Mouse (Mus musculus) heart, embryonic 14.5 days (tissue): ENCODE results near the gene Mucl3. TPM values are rescaled to one million over a fixed set of nuclear protein-coding genes. Genes with fewer than 3 reads are reported as not detected.

Experiments used
- ATAC-seq: fragments of 200-750 bp; cut with Nextera tagmentation; 2 replicates; pipeline ENCODE4 v1.8.0; 2017; ENCODE audit warnings: low read depth, moderate TSS enrichment; ENCODE audit not compliant: insufficient number of reproducible peaks, insufficient read depth, low FRiP score
- H3K27ac ChIP-seq, 2 experiments: fragments of 200-500 bp in 1 of 2; fragments of 300-500 bp in 1 of 2; sonication (generic) in 1 of 2; replicated peaks in 1 of 2; 2 replicates each; pipeline ENCODE4 v1.5.1; 2012 to 2014; ENCODE audit warnings: low read depth in 2 of 2, low read length in 2 of 2, control low read depth in 1 of 2, mild to moderate bottlenecking in 1 of 2, mixed read lengths in 1 of 2; ENCODE audit not compliant: control insufficient read depth in 1 of 2, insufficient read depth in 1 of 2
- H3K27me3 ChIP-seq: fragments of 300-500 bp; sonication (generic); 2 replicates; pipeline ENCODE4 v1.6.1; 2014; ENCODE audit warnings: mild to moderate bottlenecking, low read length, control low read depth; ENCODE audit not compliant: control insufficient read depth, insufficient read depth
- H3K36me3 ChIP-seq: fragments of 300-500 bp; sonication (generic); 2 replicates; pipeline ENCODE4 v1.6.1; 2014; ENCODE audit warnings: mild to moderate bottlenecking, control low read depth, low read length, mixed read lengths; ENCODE audit not compliant: control insufficient read depth, insufficient read depth
- H3K4me1 ChIP-seq, 2 experiments: fragments of 200-500 bp in 1 of 2; fragments of 300-500 bp in 1 of 2; sonication (generic) in 1 of 2; 2 replicates each; pipeline ENCODE4 v1.6.1; 2012 to 2014; ENCODE audit warnings: low read length in 2 of 2, control low read depth in 1 of 2, mixed read lengths in 1 of 2; ENCODE audit not compliant: control insufficient read depth in 2 of 2, insufficient read depth in 2 of 2
- H3K4me2 ChIP-seq: fragments of 300-500 bp; sonication (generic); 2 replicates; pipeline ENCODE4 v1.6.1; 2014; ENCODE audit warnings: mild to moderate bottlenecking, low read length
- H3K4me3 ChIP-seq, 2 experiments: fragments of 200-500 bp in 1 of 2; fragments of 300-500 bp in 1 of 2; sonication (generic) in 1 of 2; 2 replicates each; pipeline ENCODE4 v1.5.1; 2012 to 2014; ENCODE audit warnings: low read length in 2 of 2, mild to moderate bottlenecking in 2 of 2, control low read depth in 1 of 2, low read depth in 1 of 2, moderate library complexity in 1 of 2; ENCODE audit not compliant: control insufficient read depth in 1 of 2, insufficient read depth in 1 of 2
- H3K9ac ChIP-seq: fragments of 300-500 bp; sonication (generic); 2 replicates; pipeline ENCODE4 v1.6.1; 2014; ENCODE audit warnings: mild to moderate bottlenecking, low read length
- H3K9me3 ChIP-seq: fragments of 300-500 bp; sonication (generic); 2 replicates; pipeline ENCODE4 v1.6.1; 2016; ENCODE audit warnings: low read length, control low read depth; ENCODE audit not compliant: control insufficient read depth
- WGBS: fragments of 180-500 bp; shearing (Covaris S2); extraction: QIAGEN DNeasy Blood & Tissue Kit; methylation state at CpG from one replicate; pipeline ENCODE4 v1.1.7; 2014; 5-methylcytosine and 5-hydroxymethylcytosine counted together
- polyA plus RNA-seq: library from polyadenylated mRNA; unstranded; fragments of >200 nt; fragmentation: Nextera tagmentation; extraction: Ambion mirVana; gene quantifications from 2 replicates; pipeline ENCODE4 v1.2.1, GENCODE M21; 2014

The Mucl3 gene
- 0.09 TPM in 1 of 2 replicates, not detected in the other for polyA plus RNA-seq

DNA sequence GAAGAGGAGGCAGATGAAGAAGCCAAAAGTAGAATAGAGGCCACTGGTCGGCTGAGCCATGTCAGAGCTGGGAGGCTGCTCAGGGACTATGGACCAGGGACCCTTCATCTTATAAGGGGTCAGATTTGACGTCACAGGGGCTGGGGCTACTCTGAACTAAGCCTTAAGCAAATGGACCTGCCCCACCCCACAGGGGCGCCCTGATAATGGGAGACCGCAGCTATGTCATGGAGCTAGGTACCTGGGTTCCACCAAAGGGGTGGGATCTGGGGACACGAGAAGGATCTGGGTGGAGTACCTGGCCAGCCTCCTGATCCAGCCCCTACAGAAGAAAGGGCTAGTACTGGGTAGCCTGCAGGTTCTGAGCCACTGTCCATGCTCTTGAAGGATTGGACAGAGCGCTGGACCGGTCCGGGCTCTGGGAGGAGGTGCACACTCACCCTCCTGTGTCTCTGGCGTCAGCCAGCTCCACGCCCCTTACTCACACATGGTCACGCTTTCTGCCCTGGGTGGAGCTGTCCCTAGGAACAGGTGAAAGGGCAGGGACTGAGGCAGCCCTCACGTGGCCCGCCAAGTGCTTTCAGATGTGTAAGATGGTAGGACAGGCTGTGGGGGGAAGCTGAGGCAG, at the start of gene Mucl3:
TSS of gene Mucl3 (minus strand) at position 87 of the 628 bp plus-strand sequence.
- Histone ChIP-seq H3K27ac (no peak within 1 kb of the TSS), H3K9me3 (no peaks in the 10 kb centered on the region), H3K4me1 (peaks cover 0 to 7% of the 10 kb centered on the region in 2 experiments; a peak in 2 of 4 replicates), H3K27me3 (peaks cover 16% of the 10 kb centered on the region), H3K4me2 (no peak within 1 kb of the TSS), H3K36me3 (no peaks in the 10 kb centered on the region), H3K4me3 (no peak within 1 kb of the TSS), H3K9ac (no peak within 1 kb of the TSS)
- ATAC-seq, result no peak
- 69% methylated on average over 13 of the region's 13 CpGs for WGBS

DNA sequence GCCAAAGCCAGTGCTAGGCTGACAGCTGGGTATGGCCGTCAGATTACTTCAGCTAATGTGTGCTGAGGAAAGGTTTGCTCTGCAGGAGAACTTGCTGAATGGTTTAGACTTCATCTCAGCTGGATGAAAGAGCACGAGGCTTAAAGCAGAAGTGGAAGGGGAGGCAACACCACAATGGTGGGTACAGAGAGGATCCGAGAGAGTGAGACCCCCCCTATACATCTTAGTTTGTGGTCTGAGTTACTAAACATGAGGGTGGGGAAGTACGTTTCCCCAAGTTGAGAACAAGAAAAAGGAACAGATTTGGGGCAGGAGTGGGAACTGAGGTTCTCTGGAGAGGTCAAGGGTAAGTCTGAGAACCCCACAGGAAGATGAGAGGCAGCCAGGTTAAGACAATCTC, 48.9 kb upstream of the Mucl3 start:
- Histone ChIP-seq H3K4me2 (no peak overlapping the region), H3K4me3 (no peak overlapping the region), H3K9me3 (peaks cover 5% of the 10 kb centered on the region), H3K27me3 (no peaks in the 10 kb centered on the region), H3K27ac (no peak overlapping the region), H3K9ac (no peak overlapping the region), H3K4me1 (peaks cover 4 to 7% of the 10 kb centered on the region in 2 experiments), H3K36me3 (peaks cover 78% of the 10 kb centered on the region)
- WGBS, result 78% methylated on average over 4 of the region's 4 CpGs
- ATAC-seq, result no peak

DNA sequence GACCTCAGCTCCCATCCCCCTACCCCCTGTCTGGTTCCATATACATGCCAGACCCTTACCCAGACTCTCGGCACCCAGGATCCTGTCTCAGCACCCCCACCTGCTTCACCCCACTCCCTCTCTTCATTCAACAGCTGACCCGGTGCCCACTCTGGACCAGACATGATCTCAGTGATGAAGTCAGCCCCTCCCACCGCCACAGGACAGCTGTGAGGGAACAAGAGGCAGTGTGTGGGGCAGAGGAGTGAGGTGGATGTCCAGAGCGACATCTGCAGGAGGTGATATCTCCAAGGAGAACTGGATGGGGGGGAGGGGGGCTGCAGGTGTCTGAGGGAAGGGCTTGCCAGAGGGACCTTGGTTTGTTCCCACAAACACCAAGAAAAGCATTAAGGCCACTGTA, 48.3 kb upstream of the Mucl3 start:
- Histone ChIP-seq H3K27ac (no peak overlapping the region), H3K36me3 (peaks cover 84% of the 10 kb centered on the region), H3K4me2 (no peak overlapping the region), H3K4me1 (peaks cover 0 to 1% of the 10 kb centered on the region in 2 experiments; a peak in 3 of 4 replicates), H3K4me3 (no peak overlapping the region), H3K9ac (no peak overlapping the region), H3K9me3 (peaks cover 5% of the 10 kb centered on the region), H3K27me3 (no peaks in the 10 kb centered on the region)
- no peak for ATAC-seq
- 63% methylated on average over 4 of the region's 4 CpGs for WGBS

DNA sequence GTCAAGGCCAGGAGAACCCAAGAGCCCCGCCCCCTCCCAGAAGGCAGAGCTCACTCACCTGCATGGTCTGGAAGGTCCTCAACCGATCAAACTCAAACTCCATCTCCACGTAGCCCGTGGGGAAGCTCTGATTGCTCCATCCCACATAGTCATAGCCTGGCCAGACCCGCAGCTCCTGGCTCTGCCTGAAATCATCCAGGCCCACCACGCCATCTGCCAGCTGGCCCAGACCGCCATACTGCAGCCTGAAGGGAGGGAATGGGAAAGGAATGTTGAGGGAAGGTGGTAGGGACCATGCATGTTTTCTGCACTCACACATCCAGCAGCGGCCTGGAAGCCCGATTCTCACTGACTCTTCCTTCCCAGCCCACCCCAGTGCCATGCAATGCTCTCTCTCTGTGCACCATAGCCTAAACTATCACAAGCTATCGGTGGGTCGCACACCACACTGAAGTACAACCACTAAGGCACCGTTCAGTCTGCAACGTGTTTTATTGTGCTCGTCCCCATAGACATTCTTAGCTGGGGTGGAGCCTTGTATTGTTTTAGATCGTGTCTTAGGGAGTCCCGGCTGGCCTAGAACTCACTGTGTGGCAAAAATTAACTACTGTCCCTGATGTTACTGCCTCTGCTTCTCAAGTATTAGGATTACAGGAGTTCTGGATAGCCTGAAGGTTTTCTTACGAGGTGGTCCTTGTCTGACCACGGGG, 46.6 kb upstream of the Mucl3 start:
- no peak overlapping the region for H3K9ac ChIP-seq
- no peak overlapping the region for H3K4me2 ChIP-seq
- H3K27ac ChIP-seq, result no peak overlapping the region
- no peaks in the 10 kb centered on the region for H3K4me1 ChIP-seq
- ATAC-seq, result no peak
- no peaks in the 10 kb centered on the region for H3K27me3 ChIP-seq
- WGBS, result 88% methylated on average over 18 of the region's 18 CpGs
- H3K36me3 ChIP-seq, result peaks cover 91% of the 10 kb centered on the region
- H3K4me3 ChIP-seq, result no peak overlapping the region
- H3K9me3 ChIP-seq, result peaks cover under 1% of the 10 kb centered on the region; the same call in 1 of the 2 replicates

DNA sequence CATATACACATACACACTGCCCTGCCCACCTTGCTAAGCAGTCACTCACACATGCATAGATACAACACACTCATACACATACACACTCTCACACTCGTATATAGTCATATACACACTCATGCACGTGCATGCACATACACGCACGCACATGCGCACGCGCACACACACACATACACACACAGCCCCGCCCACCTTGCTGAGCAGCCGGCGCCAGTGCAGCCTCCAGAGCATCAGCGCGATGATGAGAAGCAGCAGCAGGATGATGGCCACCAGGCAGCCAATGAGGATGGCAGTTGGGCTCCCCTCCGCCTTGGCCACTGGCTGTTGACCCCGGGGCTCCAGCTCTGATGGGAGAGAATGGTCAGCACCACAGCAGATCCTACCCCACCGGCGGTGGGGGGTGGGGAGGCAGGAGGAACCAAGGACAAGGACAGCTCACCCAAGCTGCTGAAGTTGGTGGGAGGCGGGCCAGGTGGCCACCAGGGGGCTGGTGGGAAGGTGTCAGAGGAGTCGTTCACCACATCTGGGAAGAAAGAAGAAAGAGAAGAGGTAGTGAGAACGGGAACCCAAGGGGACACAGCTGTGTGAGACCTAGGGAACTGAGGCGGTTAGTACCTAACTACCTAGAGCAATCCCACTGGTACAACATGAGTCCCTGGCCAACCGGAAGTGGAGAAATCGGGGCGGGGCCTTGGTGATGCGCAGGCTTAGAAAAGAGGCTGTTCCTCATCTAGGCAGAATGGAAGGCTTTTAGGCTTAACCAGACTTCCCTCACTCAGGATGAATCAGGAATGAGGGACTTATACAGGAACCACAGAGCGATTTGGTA, 45.1 kb upstream of the Mucl3 start:
- ATAC-seq, result no peak
- Histone ChIP-seq H3K36me3 (peaks cover 100% of the 10 kb centered on the region), H3K27ac (no peak overlapping the region), H3K4me2 (no peak overlapping the region), H3K9ac (no peak overlapping the region), H3K4me3 (no peak overlapping the region), H3K27me3 (no peaks in the 10 kb centered on the region), H3K4me1 (no peaks in the 10 kb centered on the region), H3K9me3 (no peaks in the 10 kb centered on the region)
- WGBS, result 82% methylated on average over 25 of the region's 25 CpGs

DNA sequence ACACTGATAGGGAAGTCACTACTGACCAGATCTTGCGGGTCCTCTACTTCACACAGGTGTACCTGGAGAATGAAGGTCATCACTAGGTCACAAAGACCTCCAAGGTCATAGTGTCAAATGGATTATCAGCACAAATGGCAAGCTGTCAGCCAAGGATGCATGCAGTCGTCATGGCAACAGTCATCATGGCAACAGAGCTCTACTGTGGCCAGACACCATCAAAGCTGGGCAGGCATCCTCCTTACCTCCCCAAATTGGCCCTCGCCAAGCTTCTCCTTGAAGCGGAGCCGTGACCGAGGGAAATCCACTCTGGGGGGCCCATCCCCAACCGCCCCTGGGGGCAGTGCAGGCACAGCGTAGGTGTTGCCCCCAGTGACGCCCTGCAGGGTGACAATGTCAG, 41.6 kb upstream of the Mucl3 start:
- Histone ChIP-seq H3K36me3 (peaks cover 99% of the 10 kb centered on the region), H3K27me3 (no peaks in the 10 kb centered on the region), H3K9ac (no peak overlapping the region), H3K4me2 (no peak overlapping the region), H3K4me3 (no peak overlapping the region), H3K9me3 (no peaks in the 10 kb centered on the region), H3K4me1 (no peaks in the 10 kb centered on the region), H3K27ac (no peak overlapping the region)
- ATAC-seq, result no peak
- 72% methylated on average over 9 of the region's 9 CpGs for WGBS

DNA sequence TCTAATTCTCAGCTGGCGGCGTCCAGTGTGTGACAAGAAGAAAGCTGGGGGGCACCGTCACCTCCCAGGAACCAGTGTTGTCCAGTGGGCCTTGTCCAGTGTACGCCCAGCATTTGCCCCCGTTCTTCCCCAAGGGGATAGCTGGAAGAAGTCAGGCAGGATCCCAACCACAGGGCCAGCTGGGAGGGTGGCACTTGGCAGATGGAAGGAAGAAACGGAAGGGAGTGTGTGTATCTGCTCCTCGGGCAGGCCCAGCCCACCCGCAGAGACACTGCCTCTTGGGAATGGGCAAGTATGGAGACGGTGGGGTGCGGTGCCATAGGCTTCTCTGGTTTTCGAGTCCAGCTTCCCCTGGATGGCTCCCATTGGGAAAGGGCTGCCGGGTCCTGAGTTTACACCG, 38.5 kb upstream of the Mucl3 start:
- H3K36me3 ChIP-seq, result peaks cover 68% of the 10 kb centered on the region
- ATAC-seq, result no peak
- 88% methylated on average over 13 of the region's 13 CpGs for WGBS
- H3K9ac ChIP-seq, result no peak overlapping the region
- H3K4me1 ChIP-seq, result no peaks in the 10 kb centered on the region
- H3K9me3 ChIP-seq, result no peaks in the 10 kb centered on the region
- no peaks in the 10 kb centered on the region for H3K27me3 ChIP-seq
- H3K4me2 ChIP-seq, result no peak overlapping the region
- no peak overlapping the region for H3K27ac ChIP-seq
- no peak overlapping the region for H3K4me3 ChIP-seq
